ENCODE assay signal across 13 mouse cellular contexts in the genomic region with DNA sequence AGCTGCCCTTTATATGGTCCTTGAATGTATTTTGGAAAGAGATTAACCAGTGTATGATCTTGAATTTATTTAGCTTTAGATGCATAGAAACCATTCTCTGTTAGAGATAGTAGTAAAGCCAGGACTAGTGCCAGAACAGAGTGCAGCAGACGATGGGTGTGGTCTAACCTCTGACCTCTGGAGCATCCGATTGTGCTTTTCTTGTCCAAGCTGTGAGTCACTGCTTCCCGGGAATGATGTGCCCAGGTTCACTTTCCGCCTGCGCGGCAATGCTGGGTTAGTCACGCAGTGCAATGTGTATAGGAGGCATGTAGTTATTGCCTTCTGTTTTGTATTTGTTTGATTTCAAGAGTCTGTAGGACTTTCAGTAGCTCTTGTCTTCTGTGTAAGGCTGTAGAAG. TPM values are rescaled to one million over a fixed set of nuclear protein-coding genes. Genes with fewer than 3 reads are reported as not detected.
DNase-seq lines count a peak whose midpoint lies in the region; ATAC-seq and TF ChIP-seq lines count a peak whose summit lies in the region.
"Had no signal": no experiment of that assay in that cellular context is flagged by ENCODE, and none has a peak within 500 bp of the region (broad histone marks: within the 10 kb centered on the region; RNA-seq: fewer than 3 reads in every experiment).

No protein-coding gene starts in this region.

- peaks cover 72% of the 10 kb centered on the region for H3K36me3 ChIP-seq in heart, embryonic 10.5 days
- peaks cover 27% of the 10 kb centered on the region for H3K36me3 ChIP-seq in intestine, postnatal 0 days (ENCODE audit: control insufficient read depth, insufficient read depth)
- H3K36me3 ChIP-seq in forebrain, embryonic 14.5 days (ENCODE audit: control insufficient read depth, insufficient read depth, low read length), result peaks cover 42% of the 10 kb centered on the region

- H3K9ac ChIP-seq in intestine, postnatal 0 days (ENCODE audit: low read depth, low read length), result no peak overlapping the region
- H3K9ac ChIP-seq in forebrain, embryonic 14.5 days (ENCODE audit: low read length), result no peak overlapping the region
- H3K9ac ChIP-seq: liver, embryonic 14.5 days; midbrain, embryonic 12.5 days had no signal

- peak; percentile 26 for DNase-seq in heart, adult 8-10 months (ENCODE audit: low spot score)
- no peak for DNase-seq in heart, embryonic 10.5 days (ENCODE audit: low spot score)
- DNase-seq in 3T3-L1 (ENCODE audit: low read depth, low spot score), result peak; percentile 65
- peak; percentile 66 for DNase-seq in adrenal gland, adult 2 months
- DNase-seq in large intestine, adult 2 months (ENCODE audit: low read depth, low spot score), result peak; percentile 11
- no peak for DNase-seq in frontal cortex, postnatal 36 days (ENCODE audit: low spot score in 2 of 2)
- no peak for DNase-seq in forebrain, embryonic 14.5 days (ENCODE audit: low spot score)

- no peak overlapping the region for H3K27ac ChIP-seq in heart, embryonic 10.5 days
- H3K27ac ChIP-seq in intestine, postnatal 0 days (ENCODE audit: low read depth, low read length), result no peak overlapping the region
- H3K27ac ChIP-seq in forebrain, embryonic 14.5 days (ENCODE audit: low read depth, low read length), result no peak overlapping the region
- H3K27ac ChIP-seq: liver, embryonic 14.5 days; midbrain, embryonic 12.5 days had no signal

- ATAC-seq in intestine, postnatal 0 days, result no peak
- ATAC-seq in forebrain, embryonic 14.5 days, result no peak

- TF ChIP-seq CTCF in intestine, postnatal 0 days (IDR thresholded peaks at IDR 0.05; ENCODE audit: low read depth), result no peak

- WGBS in heart, embryonic 10.5 days, result 87% methylated on average over 7 of the region's 7 CpGs
- 50% methylated on average over 7 of the region's 7 CpGs for WGBS in large intestine, adult 2 months
- WGBS in intestine, postnatal 0 days, result 67% methylated on average over 7 of the region's 7 CpGs
- 94% methylated on average over 7 of the region's 7 CpGs for WGBS in forebrain, embryonic 14.5 days

- H3K4me1 ChIP-seq in heart, embryonic 10.5 days, result peaks cover 10% of the 10 kb centered on the region
- no peaks in the 10 kb centered on the region for H3K4me1 ChIP-seq in intestine, postnatal 0 days (replicated peaks; ENCODE audit: control insufficient read depth, insufficient read depth, low read length)
- peaks cover 4% of the 10 kb centered on the region; the same call in 1 of the 2 replicates for H3K4me1 ChIP-seq in forebrain, embryonic 14.5 days (ENCODE audit: control insufficient read depth, insufficient read depth, low read length)
- H3K4me1 ChIP-seq: midbrain, embryonic 12.5 days had no signal

- H3K4me3 ChIP-seq in heart, embryonic 10.5 days, result no peak overlapping the region
- no peak overlapping the region for H3K4me3 ChIP-seq in intestine, postnatal 0 days (ENCODE audit: low read depth, low read length)
- no peak overlapping the region for H3K4me3 ChIP-seq in forebrain, embryonic 14.5 days (ENCODE audit: low read depth, low read length)
- H3K4me3 ChIP-seq: midbrain, embryonic 12.5 days had no signal

- no peaks in the 10 kb centered on the region for H3K27me3 ChIP-seq in heart, embryonic 10.5 days (ENCODE audit: insufficient read depth, poor library complexity, severe bottlenecking)
- no peaks in the 10 kb centered on the region for H3K27me3 ChIP-seq in intestine, postnatal 0 days (replicated peaks; ENCODE audit: control insufficient read depth, insufficient read depth, low read length)
- H3K27me3 ChIP-seq in forebrain, embryonic 14.5 days (replicated peaks; ENCODE audit: control insufficient read depth, insufficient read depth, low read length), result no peaks in the 10 kb centered on the region
- H3K27me3 ChIP-seq: midbrain, embryonic 12.5 days had no signal

- no peaks in the 10 kb centered on the region for H3K9me3 ChIP-seq in heart, embryonic 10.5 days
- H3K9me3 ChIP-seq in intestine, postnatal 0 days (ENCODE audit: control insufficient read depth), result no peaks in the 10 kb centered on the region
- H3K9me3 ChIP-seq in forebrain, embryonic 14.5 days (replicated peaks; ENCODE audit: control insufficient read depth, low read length), result no peaks in the 10 kb centered on the region
- H3K9me3 ChIP-seq: midbrain, embryonic 12.5 days had no signal

- H3K4me2 ChIP-seq in intestine, postnatal 0 days (replicated peaks; ENCODE audit: low read depth), result no peak overlapping the region
- H3K4me2 ChIP-seq in forebrain, embryonic 14.5 days (ENCODE audit: low read length), result no peak overlapping the region
- H3K4me2 ChIP-seq: midbrain, embryonic 12.5 days had no signal

RNA-seq across cellular contexts. Expression of a gene that starts 11.1 kb away (rescaled TPM):
- total RNA-seq in heart, adult 8-10 months (2022), result 10 to 100 TPM; 16.4 to 24.8 (median 21.4) TPM
- polyA plus RNA-seq in heart, embryonic 10.5 days (2016; fragmentation: Nextera tagmentation; extraction: Ambion mirVana), result 5.8 and 6.0 TPM in 2 replicates
- 10 to 100 TPM; 23.5 to 24.3 TPM for total RNA-seq in adrenal gland, adult 2 months (2021)
- 0.75 and 0.90 TPM in 2 replicates for polyA plus RNA-seq in adrenal gland, adult 2 months (2012; rRNA removed)
- polyA plus RNA-seq in large intestine, adult 2 months (2012; rRNA removed), result 2.1 and 5.9 TPM in 2 replicates
- 2.8 and 3.6 TPM in 2 replicates for polyA plus RNA-seq in intestine, postnatal 0 days (2015; fragmentation: Nextera tagmentation; extraction: Ambion mirVana)
- 5.5 and 7.1 TPM in 2 replicates for polyA plus RNA-seq in forebrain, embryonic 14.5 days (2014; fragmentation: Nextera tagmentation; extraction: Ambion mirVana)

RNA-seq across cellular contexts. Expression of a gene that starts 45.8 kb away (rescaled TPM):
- not detected for total RNA-seq in heart, adult 8-10 months (2022)
- not detected in 2 replicates for polyA plus RNA-seq in heart, embryonic 10.5 days (2016; fragmentation: Nextera tagmentation; extraction: Ambion mirVana)
- total RNA-seq in adrenal gland, adult 2 months (2021), result not detected
- polyA plus RNA-seq in adrenal gland, adult 2 months (2012; rRNA removed), result not detected in 2 replicates
- not detected in 2 replicates for polyA plus RNA-seq in large intestine, adult 2 months (2012; rRNA removed)
- 0.66 and 0.88 TPM in 2 replicates for polyA plus RNA-seq in intestine, postnatal 0 days (2015; fragmentation: Nextera tagmentation; extraction: Ambion mirVana)
- 1.5 and 1.6 TPM in 2 replicates for polyA plus RNA-seq in forebrain, embryonic 14.5 days (2014; fragmentation: Nextera tagmentation; extraction: Ambion mirVana)
- total RNA-seq: heart, postnatal 10 days had no signal
- polyA plus RNA-seq: intestine, embryonic 14.5 days; liver, embryonic 14.5 days; midbrain, embryonic 12.5 days; neural tube, embryonic 11.5 days had no signal

Comparison
In these comparisons a context has a peak if more than half of its experiments do, and no peak if none do; other contexts are left out.
1. DNase-seq: peak in heart, adult 8-10 months (single experiment), 3T3-L1 (single experiment), adrenal gland, adult 2 months (single experiment) and large intestine, adult 2 months (single experiment); none in heart, embryonic 10.5 days (single experiment), frontal cortex, postnatal 36 days (0 of 2) and forebrain, embryonic 14.5 days (single experiment).